Mouse (Mus musculus): ENCODE measurements around the gene Pelp1. TPM values are rescaled to one million over a fixed set of nuclear protein-coding genes. Genes with fewer than 3 reads are reported as not detected.

Gene Pelp1
- total RNA-seq (2014; rRNA removed) = 33.7 and 57.5 TPM in 2 replicates
- 23.6 and 25.5 TPM in 2 replicates for polyA plus RNA-seq (2015; fragmentation: Nextera tagmentation; extraction: Ambion mirVana)

DNA sequence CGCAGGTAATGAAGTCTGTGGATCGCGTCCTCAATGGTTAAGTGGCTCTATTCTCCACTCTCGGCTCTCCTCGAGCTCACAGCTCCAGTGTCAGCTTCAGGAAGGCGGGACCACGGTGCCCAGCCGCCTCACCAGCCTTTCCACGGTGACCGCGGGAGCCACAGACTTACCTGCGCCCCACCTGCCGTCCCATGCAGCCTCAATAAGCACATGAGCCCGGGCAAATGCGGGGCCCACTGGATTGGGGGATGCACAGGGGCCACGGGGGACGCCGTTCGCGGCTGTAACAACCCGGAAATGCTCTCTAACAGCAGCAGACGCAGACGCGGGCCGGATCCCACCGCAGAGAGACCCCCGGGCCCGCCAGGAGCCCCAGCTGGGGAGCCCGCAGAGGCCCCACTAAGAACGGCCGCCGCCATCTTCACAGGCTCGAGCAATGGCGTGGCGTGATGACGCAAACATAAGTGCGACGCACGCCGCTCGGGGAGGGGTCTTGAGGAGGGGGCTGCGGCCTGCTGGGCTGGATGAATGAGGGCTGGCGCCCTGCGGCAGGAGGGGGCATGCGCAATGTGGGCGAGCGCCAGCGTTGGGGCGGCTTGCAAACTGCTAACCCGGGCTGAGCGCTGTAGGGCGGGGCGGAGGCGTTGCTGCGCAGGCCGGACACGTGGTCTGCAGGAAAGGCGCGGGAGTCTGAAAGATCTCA lies at the start of gene Pelp1:
TSS of gene Pelp1 (minus strand) at position 438 of the 703 bp plus-strand sequence.
- peak; percentile 98 for DNase-seq (ENCODE audit: low spot score)
- H3K9me3 ChIP-seq (ENCODE audit: low read length) = no peaks in the 10 kb centered on the region
- peak; percentile 8; the same call in 1 of the 2 replicates for TF ChIP-seq CTCF (IDR thresholded peaks at IDR 0.05; ENCODE audit: low read depth)
- H3K27me3 ChIP-seq (ENCODE audit: insufficient read depth, low read length) = no peaks in the 10 kb centered on the region
- H3K4me2 ChIP-seq (ENCODE audit: low read depth, low read length) = peak within 1 kb of the TSS; percentile 94
- under 1% methylated on average over 59 of the region's 59 CpGs for WGBS
- peak within 1 kb of the TSS; percentile 97 for H3K4me3 ChIP-seq (ENCODE audit: low read length)
- ATAC-seq = peak; percentile 97
- H3K9ac ChIP-seq (replicated peaks; ENCODE audit: low read length) = peak within 1 kb of the TSS; percentile 94
- peaks cover 8% of the 10 kb centered on the region; the same call in 1 of the 2 replicates for H3K4me1 ChIP-seq (ENCODE audit: insufficient read depth, low read length)
- peak within 1 kb of the TSS; percentile 79 for H3K27ac ChIP-seq
- H3K36me3 ChIP-seq (ENCODE audit: insufficient read depth, low read length) = no peaks in the 10 kb centered on the region

DNA sequence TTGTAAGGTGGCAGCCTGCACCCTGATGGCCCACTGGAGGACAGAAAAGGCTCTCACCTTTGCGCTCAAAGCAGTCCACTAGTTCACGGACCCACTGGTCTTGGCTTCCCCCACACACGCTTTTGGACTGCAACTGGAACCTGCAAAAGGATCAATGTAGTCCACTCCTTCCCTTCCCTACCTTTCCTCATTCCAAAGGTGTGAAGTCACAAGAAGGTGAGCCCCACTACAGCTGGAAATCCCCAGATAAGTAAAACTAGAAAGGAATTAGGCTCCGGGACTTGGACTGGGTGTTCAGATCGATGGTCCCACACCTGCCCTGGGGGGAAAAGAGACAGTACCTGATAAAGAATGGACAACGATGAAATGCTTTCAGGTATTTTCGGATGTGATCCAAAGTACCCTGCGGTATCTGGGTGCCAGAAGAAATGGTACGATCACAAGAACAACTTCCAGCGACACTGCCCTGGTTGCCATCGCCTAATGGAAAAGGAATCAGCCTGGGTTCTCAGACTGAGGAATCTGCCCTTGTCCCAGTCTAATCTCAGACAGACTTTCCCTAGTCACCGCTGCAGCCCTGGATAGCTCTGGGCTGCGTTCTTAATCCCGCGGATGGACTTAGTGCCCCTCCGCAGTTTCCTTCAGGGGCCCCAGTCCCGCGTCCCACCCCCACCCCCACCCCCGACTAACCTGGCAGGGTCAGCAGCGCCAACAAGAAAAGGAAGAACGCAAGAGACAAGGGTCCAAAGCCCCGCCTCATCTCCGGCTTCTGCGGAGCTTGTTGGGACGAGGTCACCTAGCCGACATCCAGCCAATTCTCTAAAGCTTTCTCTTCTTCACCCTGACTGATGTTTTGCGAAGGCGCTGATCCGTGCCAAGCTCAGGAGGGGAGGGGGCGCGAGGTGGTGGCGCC lies 49.1 kb upstream of the Pelp1 start, which contains the start of gene Zmynd15:
TSS of gene Zmynd15 (plus strand) at position 746 of the 913 bp plus-strand sequence.
- DNase-seq (ENCODE audit: low spot score) (peak; percentile 3), ATAC-seq (no peak)
- H3K27me3 ChIP-seq (ENCODE audit: insufficient read depth, low read length) = peaks cover 8% of the 10 kb centered on the region; the same call in 1 of the 2 replicates
- H3K4me1 ChIP-seq (ENCODE audit: insufficient read depth, low read length) = no peaks in the 10 kb centered on the region
- WGBS = 19% methylated on average over 32 of the region's 32 CpGs
- TF ChIP-seq CTCF (IDR thresholded peaks at IDR 0.05; ENCODE audit: low read depth) = no peak
- H3K9ac ChIP-seq (replicated peaks; ENCODE audit: low read length) = peak within 1 kb of the TSS; percentile 53
- no peaks in the 10 kb centered on the region for H3K36me3 ChIP-seq (ENCODE audit: insufficient read depth, low read length)
- peak within 1 kb of the TSS; percentile 49 for H3K4me3 ChIP-seq (ENCODE audit: low read length)
- peak within 1 kb of the TSS; percentile 92 for H3K4me2 ChIP-seq (ENCODE audit: low read depth, low read length)
- H3K27ac ChIP-seq = no peak within 1 kb of the TSS; the same call in 1 of the 2 replicates
- no peaks in the 10 kb centered on the region for H3K9me3 ChIP-seq (ENCODE audit: low read length)

DNA sequence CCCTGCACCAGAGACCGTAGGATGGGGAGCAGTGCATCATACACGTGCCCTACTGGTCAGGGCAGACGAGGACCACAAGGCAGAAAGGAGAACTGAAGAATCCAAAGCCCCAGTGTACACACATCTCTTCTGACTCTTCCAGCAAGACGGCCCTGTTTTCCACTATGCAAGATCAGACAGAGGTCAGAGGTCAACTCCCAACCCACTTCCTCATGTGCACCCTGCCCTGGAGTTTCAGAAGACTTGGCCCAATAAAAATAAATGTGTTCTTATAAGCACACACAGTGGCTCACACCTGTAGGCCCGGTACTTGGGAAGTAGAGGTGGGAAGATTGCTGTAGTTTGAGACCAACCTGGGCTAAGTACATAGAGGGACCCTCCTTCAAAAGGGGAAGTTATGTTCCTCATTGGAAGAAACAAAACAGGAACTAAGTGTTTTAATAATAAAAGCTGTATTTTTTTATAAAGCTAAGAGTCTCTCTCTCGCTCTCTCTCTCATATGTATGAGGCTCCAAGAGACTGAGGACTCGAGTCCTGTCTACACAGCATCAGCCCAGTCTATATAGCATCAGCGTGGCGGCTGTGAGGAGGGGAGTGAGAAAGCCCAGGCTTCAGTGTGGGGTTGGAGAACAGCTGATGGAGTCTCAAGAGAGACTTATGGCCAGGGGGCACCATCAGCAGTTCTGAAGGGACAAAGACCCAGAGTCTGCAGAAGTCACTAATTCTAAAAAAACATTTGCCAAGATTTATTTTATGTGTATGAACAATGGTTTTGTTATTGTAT lies 43.6 kb upstream of the Pelp1 start:
- no peak for DNase-seq (ENCODE audit: low spot score)
- ATAC-seq = no peak
- H3K27ac ChIP-seq = no peak overlapping the region
- peak overlapping the region; percentile 70 for H3K4me2 ChIP-seq (ENCODE audit: low read depth, low read length)
- 91% methylated on average over 9 of the region's 9 CpGs for WGBS
- no peak overlapping the region for H3K4me3 ChIP-seq (ENCODE audit: low read length)
- no peaks in the 10 kb centered on the region for H3K36me3 ChIP-seq (ENCODE audit: insufficient read depth, low read length)
- H3K9me3 ChIP-seq (ENCODE audit: low read length) = no peaks in the 10 kb centered on the region
- no peak for TF ChIP-seq CTCF (IDR thresholded peaks at IDR 0.05; ENCODE audit: low read depth)
- H3K4me1 ChIP-seq (ENCODE audit: insufficient read depth, low read length) = peaks cover 4% of the 10 kb centered on the region; the same call in 1 of the 2 replicates
- H3K27me3 ChIP-seq (ENCODE audit: insufficient read depth, low read length) = no peaks in the 10 kb centered on the region
- H3K9ac ChIP-seq (replicated peaks; ENCODE audit: low read length) = no peak overlapping the region

DNA sequence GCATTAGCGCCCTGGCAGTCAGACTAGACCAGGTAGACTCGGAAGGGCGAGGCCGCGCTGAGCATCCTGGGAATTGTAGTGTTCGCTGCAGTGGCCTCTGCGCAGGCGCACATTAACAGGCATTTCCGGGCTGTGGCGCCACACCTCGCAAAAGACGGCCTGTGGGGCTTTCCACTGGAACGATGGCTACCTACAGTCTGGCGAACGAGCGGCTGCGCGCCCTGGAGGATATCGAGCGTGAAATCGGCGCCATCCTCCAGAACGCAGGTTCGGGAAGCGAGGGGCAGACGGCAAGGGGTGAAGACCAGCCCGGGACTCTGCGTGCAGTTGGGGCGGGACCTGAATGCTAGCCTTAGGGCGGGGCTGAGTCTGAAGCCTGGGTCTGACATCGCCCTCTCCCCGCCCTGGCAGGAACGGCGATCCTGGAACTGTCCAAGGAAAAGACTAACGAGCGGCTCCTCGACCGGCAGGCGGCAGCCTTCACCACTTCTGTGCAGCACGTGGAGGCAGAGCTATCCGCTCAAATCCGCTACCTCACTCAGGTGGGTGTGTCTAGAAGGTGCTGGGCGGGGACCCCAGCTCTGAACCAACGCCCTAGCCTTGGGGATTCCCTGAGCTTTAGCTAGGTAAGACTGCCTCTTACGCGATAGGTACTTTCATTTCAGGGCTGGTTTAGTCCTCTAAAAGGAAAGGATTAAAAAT lies 42.1 kb upstream of the Pelp1 start, which contains the start of gene Med11:
TSS of gene Med11 (plus strand) at position 123 of the 702 bp plus-strand sequence.
- Histone ChIP-seq H3K36me3 (ENCODE audit: insufficient read depth, low read length) (no peaks in the 10 kb centered on the region), H3K4me2 (ENCODE audit: low read depth, low read length) (peak within 1 kb of the TSS; percentile 70), H3K9ac (replicated peaks; ENCODE audit: low read length) (peak within 1 kb of the TSS; percentile 53), H3K27ac (peak within 1 kb of the TSS; percentile 89), H3K27me3 (ENCODE audit: insufficient read depth, low read length) (no peaks in the 10 kb centered on the region), H3K4me3 (ENCODE audit: low read length) (peak within 1 kb of the TSS; percentile 58), H3K9me3 (ENCODE audit: low read length) (no peaks in the 10 kb centered on the region), H3K4me1 (ENCODE audit: insufficient read depth, low read length) (peaks cover 4% of the 10 kb centered on the region; the same call in 1 of the 2 replicates)
- peak; percentile 93 for TF ChIP-seq CTCF (IDR thresholded peaks at IDR 0.05; ENCODE audit: low read depth)
- WGBS = under 1% methylated on average over 46 of the region's 46 CpGs
- DNase-seq (ENCODE audit: low spot score) (peak; percentile 96), ATAC-seq (peak; percentile 99)

DNA sequence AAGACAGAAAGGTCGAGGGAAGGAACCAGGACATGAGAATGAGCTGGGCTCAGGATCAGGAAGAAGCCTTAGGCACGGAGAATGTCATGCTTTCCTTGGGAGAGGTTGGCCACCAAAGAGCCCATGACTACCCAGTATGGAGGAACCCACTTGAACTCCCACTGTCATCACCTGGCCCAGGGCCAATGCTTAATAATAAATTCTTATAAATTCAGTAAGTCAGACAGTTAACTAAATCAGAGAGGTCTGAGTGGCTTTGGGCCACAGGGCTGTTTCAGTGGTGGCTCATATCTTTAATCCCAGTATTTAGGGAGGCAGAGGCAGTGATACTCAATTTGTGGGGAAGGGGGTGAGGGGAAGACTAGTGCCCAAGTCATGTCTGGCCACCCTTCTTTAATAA lies 41.1 kb upstream of the Pelp1 start:
- Histone ChIP-seq H3K9me3 (ENCODE audit: low read length) (no peaks in the 10 kb centered on the region), H3K4me3 (ENCODE audit: low read length) (no peak overlapping the region), H3K9ac (replicated peaks; ENCODE audit: low read length) (no peak overlapping the region), H3K4me1 (ENCODE audit: insufficient read depth, low read length) (peaks cover 4% of the 10 kb centered on the region; the same call in 1 of the 2 replicates), H3K27me3 (ENCODE audit: insufficient read depth, low read length) (no peaks in the 10 kb centered on the region), H3K27ac (no peak overlapping the region), H3K4me2 (ENCODE audit: low read depth, low read length) (no peak overlapping the region), H3K36me3 (ENCODE audit: insufficient read depth, low read length) (no peaks in the 10 kb centered on the region)
- no peak for TF ChIP-seq CTCF (IDR thresholded peaks at IDR 0.05; ENCODE audit: low read depth)
- 85% methylated on average over 2 of the region's 2 CpGs for WGBS
- ATAC-seq (no peak), DNase-seq (ENCODE audit: low spot score) (no peak)
